Mouse (Mus musculus): Measurements from ENCODE around the gene Cdc42se2. TPM values are rescaled to one million over a fixed set of nuclear protein-coding genes. Genes with fewer than 3 reads are reported as not detected.

The Cdc42se2 gene
- polyA plus RNA-seq, 1 experiment from 2014 or later: 19.2 TPM

DNA sequence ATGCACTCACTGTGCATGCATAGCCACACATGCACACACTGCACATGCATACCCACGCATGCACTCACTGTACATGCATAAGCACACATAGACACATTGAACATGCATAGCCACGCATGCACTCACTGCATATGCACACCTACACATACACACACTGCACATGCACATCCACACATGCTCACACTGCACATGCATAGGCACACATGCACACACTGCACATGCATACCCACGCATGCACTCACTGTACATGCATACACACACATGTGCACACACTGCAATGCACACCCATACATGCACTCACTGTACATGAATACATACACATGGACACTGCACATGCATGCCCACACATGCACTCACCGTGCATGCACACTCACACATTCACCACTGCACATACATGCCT is 4.0 kb upstream of the Cdc42se2 start:
- ATAC-seq (ENCODE audit: low read depth): no peak
- no peak overlapping the region for H3K27ac ChIP-seq
- H3K9ac ChIP-seq: no peak overlapping the region
- no peaks in the 10 kb centered on the region for H3K9me3 ChIP-seq (replicated peaks)
- H3K4me3 ChIP-seq (replicated peaks): no peak overlapping the region
- H3K4me2 ChIP-seq: no peak overlapping the region
- peaks cover 25% of the 10 kb centered on the region for H3K4me1 ChIP-seq (replicated peaks)
- H3K27me3 ChIP-seq: no peaks in the 10 kb centered on the region
- no peak for DNase-seq
- WGBS (ENCODE audit: insufficient replicate concordance): 81% methylated on average over 4 of the region's 4 CpGs
- H3K36me3 ChIP-seq: no peaks in the 10 kb centered on the region

DNA sequence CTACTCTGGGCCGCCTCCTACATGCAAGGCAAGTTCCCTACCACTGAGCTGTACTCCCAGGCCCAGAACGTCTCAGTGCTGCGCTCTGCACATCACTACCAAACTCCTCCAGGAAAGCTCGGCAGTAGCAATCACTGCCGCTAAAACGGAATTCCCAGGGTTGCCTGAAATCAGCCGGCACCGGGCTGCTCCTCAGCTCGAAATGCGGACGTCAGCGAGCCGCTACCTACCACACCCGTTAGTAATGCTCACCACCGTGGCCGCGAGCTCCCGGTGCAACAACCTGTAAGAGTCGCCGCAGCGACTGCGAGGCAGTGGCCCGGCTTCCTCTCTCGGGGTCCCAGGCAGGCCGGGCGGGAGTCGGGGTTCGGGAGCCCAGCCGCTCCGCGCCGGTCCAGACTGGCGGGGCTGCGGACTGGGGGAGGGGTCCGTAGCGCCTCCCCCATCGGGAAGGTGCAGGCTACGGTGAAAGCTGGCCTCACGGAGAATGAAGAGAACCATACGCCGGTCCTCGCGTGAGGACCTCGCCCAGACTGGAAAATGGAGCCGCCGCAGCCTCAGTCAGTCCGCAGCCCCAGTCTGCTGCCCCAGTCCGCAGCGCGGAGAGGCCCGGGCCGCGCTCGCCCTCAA is 502 bp downstream of the Cdc42se2 start:
- H3K27me3 ChIP-seq: no peaks in the 10 kb centered on the region
- H3K4me1 ChIP-seq (replicated peaks): peaks cover 15% of the 10 kb centered on the region
- H3K36me3 ChIP-seq: no peaks in the 10 kb centered on the region
- WGBS (ENCODE audit: insufficient replicate concordance): 1% methylated on average over 54 of the region's 54 CpGs
- peak overlapping the region; percentile 87 for H3K27ac ChIP-seq
- H3K9ac ChIP-seq: peak overlapping the region; percentile 89
- H3K9me3 ChIP-seq (replicated peaks): no peaks in the 10 kb centered on the region
- peak overlapping the region; percentile 99 for H3K4me2 ChIP-seq
- peak overlapping the region; percentile 87 for H3K4me3 ChIP-seq (replicated peaks)
- DNase-seq: peak; percentile 52
- peak; percentile 82 for ATAC-seq (ENCODE audit: low read depth)

DNA sequence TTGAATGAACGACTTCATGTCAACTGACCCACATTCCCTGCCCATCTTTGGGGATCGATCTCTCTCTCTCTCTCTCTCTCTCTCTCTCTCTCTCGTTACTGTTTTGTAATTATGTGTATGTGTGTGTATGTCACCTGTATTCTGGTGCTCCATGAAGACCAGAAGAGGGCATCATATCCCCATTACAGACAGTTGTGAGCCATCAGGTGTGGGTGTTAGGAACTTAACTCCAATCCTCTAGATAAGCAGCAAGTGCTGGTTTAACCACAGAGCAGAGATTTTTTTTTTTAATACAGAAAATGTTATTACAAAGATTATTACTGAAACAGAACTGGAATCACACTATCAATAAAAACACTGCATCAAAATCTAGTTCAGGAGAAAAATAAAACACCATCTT is 1.9 kb downstream of the Cdc42se2 start:
- WGBS (ENCODE audit: insufficient replicate concordance): 75% methylated on average over 3 of the region's 3 CpGs
- Histone ChIP-seq H3K4me2 (no peak overlapping the region), H3K27me3 (no peaks in the 10 kb centered on the region), H3K4me1 (replicated peaks) (peaks cover 15% of the 10 kb centered on the region), H3K9me3 (replicated peaks) (no peaks in the 10 kb centered on the region), H3K9ac (no peak overlapping the region), H3K27ac (no peak overlapping the region), H3K4me3 (replicated peaks) (no peak overlapping the region), H3K36me3 (no peaks in the 10 kb centered on the region)
- DNase-seq (no peak), ATAC-seq (ENCODE audit: low read depth) (no peak)

DNA sequence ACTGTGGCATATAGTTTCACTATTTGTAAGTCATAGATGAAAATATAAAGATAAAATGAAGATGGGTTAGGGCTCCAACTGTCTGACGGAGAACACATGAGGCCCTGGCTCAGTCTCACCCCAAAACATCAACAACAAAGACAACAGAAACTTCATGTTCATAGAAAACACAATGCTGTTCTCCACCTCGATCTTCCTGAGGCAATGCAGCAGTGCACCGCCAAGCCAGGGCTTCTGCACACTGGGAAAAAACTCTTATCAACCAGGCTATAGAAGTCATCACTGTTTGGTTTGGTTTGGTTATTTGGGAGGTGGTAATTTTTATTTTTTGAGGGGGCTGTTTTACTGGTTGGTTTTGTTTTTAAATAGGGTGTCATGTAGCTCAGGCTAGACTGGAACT is 3.0 kb downstream of the Cdc42se2 start:
- no peak overlapping the region for H3K9ac ChIP-seq
- no peak overlapping the region for H3K4me3 ChIP-seq (replicated peaks)
- no peak overlapping the region for H3K4me2 ChIP-seq
- DNase-seq: no peak
- 64% methylated on average over 3 of the region's 3 CpGs for WGBS (ENCODE audit: insufficient replicate concordance)
- H3K36me3 ChIP-seq: no peaks in the 10 kb centered on the region
- no peak for ATAC-seq (ENCODE audit: low read depth)
- H3K27ac ChIP-seq: no peak overlapping the region
- no peaks in the 10 kb centered on the region for H3K9me3 ChIP-seq (replicated peaks)
- peaks cover 19% of the 10 kb centered on the region for H3K4me1 ChIP-seq (replicated peaks)
- H3K27me3 ChIP-seq: no peaks in the 10 kb centered on the region

DNA sequence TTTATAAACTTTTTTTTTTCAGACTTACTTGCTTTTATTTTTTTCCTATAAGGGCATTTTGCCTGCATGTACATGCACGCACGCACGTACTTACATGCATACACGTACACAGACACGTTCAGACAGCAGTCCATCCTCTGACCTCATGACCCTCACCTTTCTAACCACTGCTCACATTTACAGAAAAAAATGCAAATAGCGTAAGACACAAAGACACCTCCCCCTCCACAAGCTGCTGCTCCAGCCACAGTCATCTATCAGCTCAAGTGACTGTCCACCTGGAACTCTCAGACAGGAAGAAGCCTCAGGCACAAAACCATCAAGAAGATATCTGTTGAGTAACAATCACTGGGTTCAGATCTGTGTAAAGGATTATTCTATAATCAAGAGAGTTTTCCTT is 5.2 kb downstream of the Cdc42se2 start:
- H3K4me3 ChIP-seq (replicated peaks): no peak overlapping the region
- H3K4me2 ChIP-seq: no peak overlapping the region
- H3K27ac ChIP-seq: no peak overlapping the region
- no peaks in the 10 kb centered on the region for H3K36me3 ChIP-seq
- 78% methylated on average over 6 of the region's 6 CpGs for WGBS (ENCODE audit: insufficient replicate concordance)
- H3K4me1 ChIP-seq (replicated peaks): peaks cover 33% of the 10 kb centered on the region
- H3K9me3 ChIP-seq (replicated peaks): no peaks in the 10 kb centered on the region
- no peak for ATAC-seq (ENCODE audit: low read depth)
- no peak for DNase-seq
- H3K27me3 ChIP-seq: no peaks in the 10 kb centered on the region
- H3K9ac ChIP-seq: no peak overlapping the region

DNA sequence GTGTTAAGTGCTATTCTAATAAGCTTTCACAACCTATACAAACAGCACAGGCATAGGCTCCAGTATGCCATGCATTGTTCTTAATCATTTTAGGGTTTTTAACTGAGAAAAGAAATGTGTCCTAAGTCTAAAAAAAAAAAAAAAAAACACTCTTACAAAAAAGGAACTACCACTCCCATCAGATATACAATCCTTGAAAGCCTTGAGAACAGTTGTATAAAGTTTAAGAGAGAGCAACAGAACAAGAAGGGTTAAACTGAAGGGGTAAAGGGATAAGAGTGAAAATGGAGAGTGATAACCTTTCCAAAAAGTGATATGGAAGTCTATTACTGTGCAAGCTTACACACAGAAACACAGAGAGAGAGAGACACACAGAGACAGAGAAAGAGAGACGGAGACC is 7.5 kb downstream of the Cdc42se2 start:
- Histone ChIP-seq H3K36me3 (no peaks in the 10 kb centered on the region), H3K4me2 (no peak overlapping the region), H3K4me1 (replicated peaks) (peaks cover 46% of the 10 kb centered on the region), H3K27ac (no peak overlapping the region), H3K4me3 (replicated peaks) (no peak overlapping the region), H3K9me3 (replicated peaks) (no peaks in the 10 kb centered on the region), H3K27me3 (no peaks in the 10 kb centered on the region), H3K9ac (no peak overlapping the region)
- WGBS (ENCODE audit: insufficient replicate concordance): 89% methylated on average over 1 of the region's 1 CpGs
- ATAC-seq (ENCODE audit: low read depth) (no peak), DNase-seq (no peak)

DNA sequence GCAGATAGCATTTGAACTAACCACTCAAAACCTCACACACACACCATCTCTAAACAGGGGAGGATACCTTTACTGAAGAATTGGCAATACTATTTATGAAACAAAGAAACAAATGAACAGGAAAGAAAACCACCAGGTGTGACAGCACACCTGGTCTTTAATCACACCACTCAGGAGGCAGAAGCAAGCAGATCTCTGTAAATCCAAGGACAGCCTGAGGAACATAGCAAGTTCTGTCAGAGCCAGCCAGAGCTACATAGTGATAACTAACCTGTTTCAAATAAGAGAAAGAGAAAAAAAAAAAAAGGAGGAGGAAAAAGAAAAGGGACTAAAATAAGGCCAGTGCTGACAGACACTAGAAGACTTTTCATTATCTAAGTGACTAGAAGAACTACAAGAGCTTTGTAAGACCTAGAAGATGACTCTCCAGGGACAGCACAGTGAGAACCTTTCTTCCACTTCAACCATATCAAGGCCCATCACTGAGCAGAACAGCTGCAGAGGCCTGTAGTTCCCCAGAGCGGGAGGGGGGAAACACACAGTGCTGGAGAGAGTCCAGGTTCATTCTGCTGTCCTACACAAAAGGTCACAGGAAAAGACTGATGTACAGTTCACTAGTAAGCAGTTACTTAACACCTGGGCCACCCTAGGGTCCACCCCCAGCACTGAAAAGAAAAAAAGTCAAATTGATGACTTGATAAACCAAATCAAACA is 9.2 kb downstream of the Cdc42se2 start:
- Histone ChIP-seq H3K27me3 (no peaks in the 10 kb centered on the region), H3K4me2 (no peak overlapping the region), H3K9ac (no peak overlapping the region), H3K27ac (no peak overlapping the region), H3K9me3 (replicated peaks) (no peaks in the 10 kb centered on the region), H3K36me3 (no peaks in the 10 kb centered on the region), H3K4me1 (replicated peaks) (peaks cover 56% of the 10 kb centered on the region), H3K4me3 (replicated peaks) (no peak overlapping the region)
- no peak for ATAC-seq (ENCODE audit: low read depth)
- no peak for DNase-seq
- WGBS (ENCODE audit: insufficient replicate concordance): 24% methylated on average over 1 of the region's 1 CpGs

DNA sequence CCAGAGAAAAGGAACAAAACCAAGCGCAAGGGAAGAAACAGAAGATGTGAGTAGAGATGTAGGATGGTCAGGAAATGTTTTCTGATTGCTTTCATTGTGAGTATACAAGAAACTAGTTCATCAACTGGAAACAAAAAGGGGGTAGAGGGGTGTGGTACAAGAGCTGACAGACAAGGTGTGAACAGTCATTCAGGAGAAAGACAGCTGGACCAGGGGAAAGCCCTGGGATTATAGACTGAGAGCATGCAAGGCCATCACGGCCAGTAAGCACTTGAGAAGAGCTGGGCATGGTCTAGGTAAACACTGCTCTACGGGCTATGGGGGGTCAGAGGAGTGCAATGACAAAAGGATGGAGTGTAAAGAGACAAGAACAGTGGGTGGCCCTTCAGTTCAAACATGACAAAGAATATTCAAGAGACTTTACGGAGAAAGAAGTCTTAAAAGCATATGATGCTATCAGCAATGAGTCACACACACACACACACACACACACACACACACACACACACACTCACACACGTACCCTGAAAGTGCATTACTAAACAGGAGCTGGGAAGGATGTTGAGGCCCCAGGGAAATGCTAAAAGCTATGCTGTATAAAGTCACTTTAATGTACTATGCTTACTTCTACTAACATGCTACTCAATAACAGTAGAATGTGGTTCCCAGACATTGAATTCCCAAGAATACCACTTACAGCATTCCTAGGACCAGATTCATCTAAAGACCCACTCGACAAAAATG is 9.9 kb downstream of the Cdc42se2 start:
- Histone ChIP-seq H3K9me3 (replicated peaks) (no peaks in the 10 kb centered on the region), H3K9ac (0 out of 2 replicates have a peak overlapping the region, but pooled peaks have one; percentile 2), H3K4me3 (replicated peaks) (no peak overlapping the region), H3K27ac (no peak overlapping the region), H3K4me1 (replicated peaks) (peaks cover 55% of the 10 kb centered on the region), H3K27me3 (no peaks in the 10 kb centered on the region), H3K36me3 (no peaks in the 10 kb centered on the region), H3K4me2 (no peak overlapping the region)
- ATAC-seq (ENCODE audit: low read depth): no peak
- DNase-seq: no peak
- WGBS (ENCODE audit: insufficient replicate concordance): 61% methylated on average over 6 of the region's 6 CpGs

DNA sequence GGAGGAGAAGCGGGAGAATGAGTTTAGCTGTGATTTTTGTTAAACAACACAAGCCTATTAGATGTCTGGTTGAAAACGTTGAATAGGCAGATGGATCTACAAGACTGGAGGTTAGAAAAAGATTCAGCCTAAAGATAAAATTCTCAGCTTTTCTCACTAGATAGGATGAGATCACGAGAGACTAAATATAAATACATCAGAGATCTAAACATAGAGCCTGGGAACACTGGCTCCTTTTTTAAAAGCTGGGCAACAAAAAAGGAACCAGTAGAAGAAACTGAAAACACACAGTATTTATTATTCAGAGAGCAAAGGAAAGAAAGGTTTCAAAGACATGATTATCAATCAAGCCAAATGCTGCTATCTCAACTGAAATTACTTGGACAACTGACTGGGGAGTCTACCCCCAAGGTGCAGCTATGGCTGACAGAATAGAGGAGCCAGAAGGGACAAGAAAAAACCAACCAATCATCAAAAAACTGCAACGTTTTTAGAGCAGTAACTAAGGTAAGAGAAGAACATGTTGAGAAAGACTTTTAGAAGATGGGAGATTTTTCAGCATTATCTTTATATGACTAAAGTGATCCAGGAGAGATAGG is 10.6 kb downstream of the Cdc42se2 start:
- H3K9me3 ChIP-seq (replicated peaks): no peaks in the 10 kb centered on the region
- H3K4me2 ChIP-seq: no peak overlapping the region
- H3K4me1 ChIP-seq (replicated peaks): peaks cover 51% of the 10 kb centered on the region
- no peak overlapping the region for H3K4me3 ChIP-seq (replicated peaks)
- WGBS (ENCODE audit: insufficient replicate concordance): 35% methylated on average over 4 of the region's 4 CpGs
- no peak overlapping the region for H3K27ac ChIP-seq
- no peak for DNase-seq
- no peaks in the 10 kb centered on the region for H3K27me3 ChIP-seq
- no peaks in the 10 kb centered on the region for H3K36me3 ChIP-seq
- H3K9ac ChIP-seq: no peak overlapping the region
- ATAC-seq (ENCODE audit: low read depth): no peak

DNA sequence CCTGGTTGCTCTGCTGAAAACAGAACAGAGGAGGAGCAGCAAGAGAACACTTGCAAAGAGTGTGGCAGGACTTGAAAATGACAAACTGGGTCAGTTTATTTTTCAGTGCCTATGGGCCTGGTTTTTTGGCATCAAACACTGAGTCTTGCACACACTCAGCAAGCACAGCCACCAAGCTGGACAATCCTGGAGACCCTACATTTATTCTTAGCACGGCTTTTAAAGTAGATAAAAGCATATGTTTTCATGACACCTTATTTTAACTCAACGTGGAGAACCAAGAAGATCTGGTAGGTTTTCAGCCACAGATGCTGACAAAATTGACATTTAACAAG is 11.1 kb downstream of the Cdc42se2 start:
- Histone ChIP-seq H3K4me3 (replicated peaks) (no peak overlapping the region), H3K27me3 (no peaks in the 10 kb centered on the region), H3K27ac (peak overlapping the region; percentile 35; the same call in 1 of the 2 replicates), H3K9ac (no peak overlapping the region), H3K9me3 (replicated peaks) (no peaks in the 10 kb centered on the region), H3K36me3 (no peaks in the 10 kb centered on the region), H3K4me1 (replicated peaks) (peaks cover 51% of the 10 kb centered on the region), H3K4me2 (no peak overlapping the region)
- ATAC-seq (ENCODE audit: low read depth): no peak
- WGBS (ENCODE audit: insufficient replicate concordance): 40% methylated on average over 2 of the region's 2 CpGs
- DNase-seq: no peak

DNA sequence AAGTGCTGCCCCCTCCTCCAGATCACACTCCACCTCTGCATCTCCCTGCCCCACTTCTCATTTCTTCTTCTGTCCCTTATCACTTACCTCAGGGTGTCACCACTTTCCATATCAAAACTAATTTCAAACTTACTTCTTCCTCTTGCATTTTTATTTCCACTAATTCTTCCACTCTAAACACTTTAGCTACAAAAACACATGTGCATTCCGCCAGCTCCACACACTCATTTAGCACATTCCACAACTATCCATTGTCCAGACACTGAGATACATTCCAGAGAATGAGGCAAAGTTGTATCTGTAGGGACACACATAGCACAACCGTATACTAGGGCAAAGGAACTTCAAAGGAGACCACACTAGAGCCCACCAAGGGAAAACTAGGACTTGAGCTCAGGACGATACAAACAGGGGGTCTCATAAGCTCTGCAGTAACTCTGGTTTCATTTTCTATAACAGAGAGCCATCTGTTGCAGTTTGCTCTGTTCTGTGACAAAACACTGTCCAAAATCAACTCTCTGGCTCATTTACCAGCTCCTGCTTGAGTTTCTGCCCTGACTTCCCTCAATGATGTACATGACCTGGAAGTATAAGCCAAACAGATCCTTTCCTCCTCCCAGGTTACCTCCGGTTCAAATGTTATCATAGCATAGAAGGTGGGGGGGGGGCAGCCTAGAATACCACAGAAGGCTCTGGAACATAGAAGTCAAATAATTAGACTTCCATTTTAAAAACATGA is 11.7 kb downstream of the Cdc42se2 start:
- Histone ChIP-seq H3K27ac (peak overlapping the region; percentile 35; the same call in 1 of the 2 replicates), H3K36me3 (no peaks in the 10 kb centered on the region), H3K4me1 (replicated peaks) (peaks cover 51% of the 10 kb centered on the region), H3K4me3 (replicated peaks) (no peak overlapping the region), H3K27me3 (no peaks in the 10 kb centered on the region), H3K9ac (0 out of 2 replicates have a peak overlapping the region, but pooled peaks have one; percentile 14), H3K4me2 (peak overlapping the region; percentile 37; the same call in 1 of the 2 replicates), H3K9me3 (replicated peaks) (no peaks in the 10 kb centered on the region)
- ATAC-seq (ENCODE audit: low read depth) (no peak), DNase-seq (no peak)
- 40% methylated on average over 4 of the region's 4 CpGs for WGBS (ENCODE audit: insufficient replicate concordance)
